Mouse (Mus musculus): ENCODE data around the gene Rnf145. TPM values are rescaled to one million over a fixed set of nuclear protein-coding genes. Genes with fewer than 3 reads are reported as not detected.

Rnf145 gene
- polyA plus RNA-seq, 1 experiment from 2014 or later: 71.9 TPM

GRCm38 (mm10) chr11:44538101-44538500 is 19.3 kb downstream of the Rnf145 start:
- H3K9me3 ChIP-seq (ENCODE audit: low read length): no peaks in the 10 kb centered on the region
- peaks cover 13% of the 10 kb centered on the region; the same call in 1 of the 2 replicates for H3K4me1 ChIP-seq (ENCODE audit: insufficient read depth, low read depth, low read length)
- H3K27me3 ChIP-seq (replicated peaks; ENCODE audit: insufficient read depth, low read length): no peaks in the 10 kb centered on the region
- peaks cover 5% of the 10 kb centered on the region; the same call in 1 of the 2 replicates for H3K36me3 ChIP-seq (ENCODE audit: insufficient read depth, low read length)
- ATAC-seq: no peak
- no peak overlapping the region for H3K4me3 ChIP-seq (ENCODE audit: low read depth, low read length)
- TF ChIP-seq EP300 (IDR thresholded peaks at IDR 0.05) (no peak), CTCF (IDR thresholded peaks at IDR 0.05) (no peak)
- 50% methylated on average over 3 of the region's 3 CpGs for WGBS
- peak overlapping the region; percentile 73 for H3K27ac ChIP-seq (ENCODE audit: low read length)
- H3K9ac ChIP-seq (replicated peaks; ENCODE audit: low read depth): no peak overlapping the region
- DNase-seq (ENCODE audit: low spot score): no peak
- H3K4me2 ChIP-seq (replicated peaks; ENCODE audit: low read depth, low read length): no peak overlapping the region

DNA sequence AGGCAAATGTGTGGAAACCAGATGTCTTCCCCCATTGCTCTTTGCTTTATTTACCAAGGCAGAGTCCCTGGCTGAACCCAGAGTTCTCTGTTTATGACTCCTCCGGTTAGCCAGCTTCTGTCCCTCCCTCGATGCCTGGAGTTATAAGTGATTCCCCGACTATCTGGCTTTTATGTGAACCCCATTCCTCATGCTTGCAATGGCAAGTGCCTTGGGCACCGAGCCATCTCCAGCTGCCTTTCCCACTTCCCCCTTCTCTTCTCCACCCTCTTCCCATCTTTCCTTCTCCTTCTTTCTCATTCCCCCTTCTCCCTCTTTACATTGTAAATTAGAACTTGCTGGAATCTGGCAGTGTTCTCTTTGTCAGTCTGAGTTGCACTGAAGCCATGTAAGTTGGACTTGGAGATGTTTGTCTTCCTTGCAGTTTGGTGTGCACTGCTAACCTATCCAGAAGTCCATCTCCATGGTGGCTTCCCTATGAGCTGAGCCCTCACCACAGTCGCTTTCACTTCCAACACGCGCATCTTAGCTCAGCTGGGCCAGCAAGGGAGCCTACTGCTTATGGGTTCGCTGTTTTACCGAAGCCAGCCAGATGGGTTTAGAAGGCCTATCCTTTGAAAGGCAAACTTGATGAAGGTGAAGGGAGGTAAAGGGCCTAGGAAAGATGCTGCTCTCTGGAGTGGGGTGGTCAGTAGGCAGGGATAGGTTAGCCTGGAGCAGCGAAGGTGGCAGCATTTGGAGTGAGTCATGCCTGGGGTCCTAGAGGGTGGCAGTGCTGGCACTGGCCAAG is 19.9 kb downstream of the Rnf145 start:
- Histone ChIP-seq H3K4me2 (replicated peaks; ENCODE audit: low read depth, low read length) (no peak overlapping the region), H3K36me3 (ENCODE audit: insufficient read depth, low read length) (0 out of 2 replicates have a peak, but pooled peaks cover 4% of the 10 kb centered on the region), H3K9me3 (ENCODE audit: low read length) (no peaks in the 10 kb centered on the region), H3K9ac (replicated peaks; ENCODE audit: low read depth) (no peak overlapping the region), H3K4me3 (ENCODE audit: low read depth, low read length) (no peak overlapping the region), H3K27me3 (replicated peaks; ENCODE audit: insufficient read depth, low read length) (no peaks in the 10 kb centered on the region), H3K27ac (ENCODE audit: low read length) (peak overlapping the region; percentile 73), H3K4me1 (ENCODE audit: insufficient read depth, low read depth, low read length) (peaks cover 13% of the 10 kb centered on the region; the same call in 1 of the 2 replicates)
- WGBS: 69% methylated on average over 10 of the region's 10 CpGs
- ATAC-seq (no peak), DNase-seq (ENCODE audit: low spot score) (no peak)
- TF ChIP-seq EP300 (IDR thresholded peaks at IDR 0.05): no peak
- TF ChIP-seq CTCF (IDR thresholded peaks at IDR 0.05): no peak

- ATAC-seq: no peak
- Histone ChIP-seq H3K9me3 (ENCODE audit: low read length) (no peaks in the 10 kb centered on the region), H3K4me1 (ENCODE audit: insufficient read depth, low read depth, low read length) (peaks cover 15% of the 10 kb centered on the region; the same call in 1 of the 2 replicates), H3K27ac (ENCODE audit: low read length) (peak overlapping the region; percentile 73), H3K27me3 (replicated peaks; ENCODE audit: insufficient read depth, low read length) (no peaks in the 10 kb centered on the region), H3K4me3 (ENCODE audit: low read depth, low read length) (no peak overlapping the region), H3K9ac (replicated peaks; ENCODE audit: low read depth) (no peak overlapping the region), H3K4me2 (replicated peaks; ENCODE audit: low read depth, low read length) (no peak overlapping the region), H3K36me3 (ENCODE audit: insufficient read depth, low read length) (0 out of 2 replicates have a peak, but pooled peaks cover 4% of the 10 kb centered on the region)
- WGBS: 59% methylated on average over 10 of the region's 10 CpGs
- TF ChIP-seq CTCF (IDR thresholded peaks at IDR 0.05): no peak
- DNase-seq (ENCODE audit: low spot score): peak; percentile 33
Observed at GRCm38 (mm10) chr11:44539291-44539930, 20.6 kb downstream of the Rnf145 start.

DNA sequence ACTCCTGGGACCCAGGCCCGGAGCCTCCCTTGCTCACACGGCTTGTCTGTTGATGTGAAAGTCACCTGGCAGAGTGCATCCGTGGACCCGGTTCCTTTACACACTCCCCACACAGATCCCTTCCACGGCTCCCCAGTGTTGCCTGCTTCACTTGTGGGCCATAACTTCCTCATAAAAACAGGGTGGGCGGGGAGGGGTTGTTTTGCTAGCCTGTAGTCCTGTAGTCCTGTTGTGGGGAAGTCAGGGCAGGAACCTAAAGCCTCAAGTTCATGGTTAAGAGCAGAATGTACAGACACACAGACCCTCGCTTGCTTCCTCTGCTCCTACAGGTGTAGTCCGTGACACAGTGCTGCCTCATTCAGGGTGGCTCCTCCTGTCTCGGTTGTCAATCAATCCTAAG is 21.5 kb downstream of the Rnf145 start:
- 81% methylated on average over 9 of the region's 9 CpGs for WGBS
- ATAC-seq: no peak
- H3K9ac ChIP-seq (replicated peaks; ENCODE audit: low read depth): no peak overlapping the region
- no peak overlapping the region for H3K4me2 ChIP-seq (replicated peaks; ENCODE audit: low read depth, low read length)
- H3K9me3 ChIP-seq (ENCODE audit: low read length): no peaks in the 10 kb centered on the region
- H3K27me3 ChIP-seq (replicated peaks; ENCODE audit: insufficient read depth, low read length): no peaks in the 10 kb centered on the region
- no peaks in the 10 kb centered on the region for H3K36me3 ChIP-seq (ENCODE audit: insufficient read depth, low read length)
- no peak overlapping the region for H3K27ac ChIP-seq (ENCODE audit: low read length)
- peaks cover 20% of the 10 kb centered on the region; the same call in 1 of the 2 replicates for H3K4me1 ChIP-seq (ENCODE audit: insufficient read depth, low read depth, low read length)
- H3K4me3 ChIP-seq (ENCODE audit: low read depth, low read length): no peak overlapping the region
- DNase-seq (ENCODE audit: low spot score): no peak
- no peak for TF ChIP-seq EP300 (IDR thresholded peaks at IDR 0.05)
- TF ChIP-seq CTCF (IDR thresholded peaks at IDR 0.05): no peak

GRCm38 (mm10) chr11:44541280-44541679 is 22.5 kb downstream of the Rnf145 start:
- no peak overlapping the region for H3K4me3 ChIP-seq (ENCODE audit: low read depth, low read length)
- WGBS: 56% methylated on average over 5 of the region's 5 CpGs
- ATAC-seq (peak; percentile 41), DNase-seq (ENCODE audit: low spot score) (peak; percentile 84)
- no peaks in the 10 kb centered on the region for H3K36me3 ChIP-seq (ENCODE audit: insufficient read depth, low read length)
- no peaks in the 10 kb centered on the region for H3K9me3 ChIP-seq (ENCODE audit: low read length)
- H3K4me1 ChIP-seq (ENCODE audit: insufficient read depth, low read depth, low read length): peaks cover 20% of the 10 kb centered on the region; the same call in 1 of the 2 replicates
- peak; percentile 78 for TF ChIP-seq EP300 (IDR thresholded peaks at IDR 0.05)
- no peak for TF ChIP-seq CTCF (IDR thresholded peaks at IDR 0.05)
- H3K27me3 ChIP-seq (replicated peaks; ENCODE audit: insufficient read depth, low read length): no peaks in the 10 kb centered on the region
- H3K9ac ChIP-seq (replicated peaks; ENCODE audit: low read depth): no peak overlapping the region
- 0 out of 2 replicates have a peak overlapping the region, but pooled peaks have one; percentile 2 for H3K4me2 ChIP-seq (replicated peaks; ENCODE audit: low read depth, low read length)
- peak overlapping the region; percentile 69 for H3K27ac ChIP-seq (ENCODE audit: low read length)

GRCm38 (mm10) chr11:44541813-44542212 is 23.0 kb downstream of the Rnf145 start:
- peaks cover 20% of the 10 kb centered on the region; the same call in 1 of the 2 replicates for H3K4me1 ChIP-seq (ENCODE audit: insufficient read depth, low read depth, low read length)
- no peaks in the 10 kb centered on the region for H3K36me3 ChIP-seq (ENCODE audit: insufficient read depth, low read length)
- no peak overlapping the region for H3K4me3 ChIP-seq (ENCODE audit: low read depth, low read length)
- ATAC-seq (peak; percentile 25), DNase-seq (ENCODE audit: low spot score) (peak; percentile 47)
- 0 out of 2 replicates have a peak overlapping the region, but pooled peaks have one; percentile 2 for H3K4me2 ChIP-seq (replicated peaks; ENCODE audit: low read depth, low read length)
- no peaks in the 10 kb centered on the region for H3K9me3 ChIP-seq (ENCODE audit: low read length)
- peak overlapping the region; percentile 69 for H3K27ac ChIP-seq (ENCODE audit: low read length)
- H3K27me3 ChIP-seq (replicated peaks; ENCODE audit: insufficient read depth, low read length): no peaks in the 10 kb centered on the region
- TF ChIP-seq EP300 (IDR thresholded peaks at IDR 0.05) (no peak), CTCF (IDR thresholded peaks at IDR 0.05) (peak; percentile 51)
- no peak overlapping the region for H3K9ac ChIP-seq (replicated peaks; ENCODE audit: low read depth)
- 56% methylated on average over 4 of the region's 4 CpGs for WGBS
